Mouse (Mus musculus): Measurements from ENCODE around the gene Meis1. TPM values are rescaled to one million over a fixed set of nuclear protein-coding genes. Genes with fewer than 3 reads are reported as not detected.

The Meis1 gene
- total and polyA plus RNA-seq, 3 experiments, result 8.2 to 16.5 TPM; not detected in 1

GRCm38 (mm10) chr11:18871170-18872081 lies 147.4 kb downstream of the Meis1 start:
- Histone ChIP-seq H3K27ac (ENCODE audit: control insufficient read depth, low read depth, low read length) (no peak overlapping the region), H3K9ac (ENCODE audit: control insufficient read depth, low read depth, low read length, poor library complexity, severe bottlenecking) (no peak overlapping the region), H3K4me3 (ENCODE audit: control insufficient read depth in 1 of 2, insufficient read depth in 1 of 2, low read depth in 2 of 2, low read length in 2 of 2) (no peak overlapping the region), H3K79me2 (ENCODE audit: control insufficient read depth, insufficient read depth, low read length, poor library complexity) (no peaks in the 10 kb centered on the region), H3K36me3 (ENCODE audit: control insufficient read depth in 1 of 2, insufficient read depth in 2 of 2, low read length in 2 of 2) (no peaks in the 10 kb centered on the region), H3K9me3 (replicated peaks; ENCODE audit: insufficient read depth, low read length) (no peaks in the 10 kb centered on the region), H3K4me1 (ENCODE audit: control insufficient read depth in 1 of 2, insufficient read depth in 2 of 2, low read length in 2 of 2) (no peaks in the 10 kb centered on the region), H3K27me3 (ENCODE audit: control insufficient read depth in 1 of 2, insufficient read depth in 2 of 2, low read length in 2 of 2) (peaks cover 3 to 7% of the 10 kb centered on the region in 2 experiments; a peak in 2 of 4 replicates)
- DNase-seq (ENCODE audit: low read depth, low spot score), result no peak
- TF ChIP-seq USF1 (IDR thresholded peaks at IDR 0.05; ENCODE audit: low read depth, low read length) (no peak), CTCF (IDR thresholded peaks at IDR 0.05 in 2 of 3, conservative IDR thresholded peaks at IDR 0.05 in 1 of 3; ENCODE audit: control insufficient read depth in 1 of 3, insufficient read depth in 1 of 3, low read depth in 2 of 3, low read length in 3 of 3, poor library complexity in 1 of 3, severe bottlenecking in 1 of 3) (no peak), ZMIZ1 (IDR thresholded peaks at IDR 0.05; ENCODE audit: low read depth, low read length) (no peak), TAL1 (IDR thresholded peaks at IDR 0.05; ENCODE audit: low read length) (no peak), CHD1 (IDR thresholded peaks at IDR 0.05; ENCODE audit: low read depth, low read length) (no peak), ELF1 (IDR thresholded peaks at IDR 0.05; ENCODE audit: low read depth, low read length) (no peak), ZKSCAN1 (IDR thresholded peaks at IDR 0.05; ENCODE audit: low read depth, low read length) (no peak), ZNF384 (IDR thresholded peaks at IDR 0.05; ENCODE audit: low read depth, low read length) (no peak), TCF12 (IDR thresholded peaks at IDR 0.05; ENCODE audit: low read depth, low read length) (no peak), MAZ (IDR thresholded peaks at IDR 0.05; ENCODE audit: low read depth, low read length) (no peak), EP300 (IDR thresholded peaks at IDR 0.05; ENCODE audit: low read depth in 1 of 2, low read length in 2 of 2) (no peak), CHD2 (IDR thresholded peaks at IDR 0.05; ENCODE audit: low read length) (no peak), ETS1 (IDR thresholded peaks at IDR 0.05; ENCODE audit: low read depth, low read length) (no peak), MAX (IDR thresholded peaks at IDR 0.05; ENCODE audit: low read length) (no peak), POLR2AphosphoS2 (IDR thresholded peaks at IDR 0.05; ENCODE audit: low read length) (no peak), MEF2A (IDR thresholded peaks at IDR 0.05; ENCODE audit: extremely low read depth, insufficient replicate concordance, low read depth, low read length, poor library complexity, severe bottlenecking) (no peak)

DNA sequence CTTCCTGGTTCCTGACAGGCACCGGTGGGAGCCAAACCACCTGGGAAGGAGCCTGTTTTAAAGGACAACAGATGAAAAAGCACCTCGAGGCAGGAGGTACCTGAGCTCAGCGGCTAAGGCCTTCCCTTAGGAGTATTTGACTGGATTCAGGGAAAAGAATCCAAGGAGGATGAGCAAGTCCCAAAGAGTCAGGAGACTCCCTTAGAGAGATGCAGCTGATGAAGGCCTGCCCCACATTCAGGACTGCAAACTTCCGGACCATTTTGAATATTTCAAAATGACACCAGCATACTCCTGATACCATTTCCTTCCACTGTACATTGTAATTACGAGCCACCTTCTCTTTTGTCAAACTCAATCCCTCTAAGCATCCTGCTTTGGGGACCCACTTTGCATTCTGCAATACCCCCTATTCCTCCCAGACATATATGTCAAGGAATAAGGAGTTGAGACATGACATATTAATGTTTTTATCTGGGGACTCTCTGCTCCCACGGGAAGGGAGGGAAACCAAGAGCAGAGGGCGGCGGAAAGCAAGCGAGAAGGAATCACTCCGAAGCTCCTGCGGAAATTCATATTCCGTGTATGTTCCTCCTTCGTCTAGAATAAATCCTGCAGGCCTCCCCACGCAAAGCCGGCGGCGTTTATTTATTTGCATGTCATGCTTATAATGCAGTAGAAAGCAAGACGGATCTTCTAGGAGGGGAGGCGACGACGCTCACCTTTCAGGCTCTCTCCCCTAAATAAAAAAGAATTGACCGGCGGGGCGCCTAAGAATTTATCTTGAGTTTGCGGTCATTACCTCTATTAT lies 148.5 kb downstream of the Meis1 start:
- Histone ChIP-seq H3K9ac (ENCODE audit: control insufficient read depth, low read depth, low read length, poor library complexity, severe bottlenecking) (no peak overlapping the region), H3K9me3 (replicated peaks; ENCODE audit: insufficient read depth, low read length) (no peaks in the 10 kb centered on the region), H3K36me3 (ENCODE audit: control insufficient read depth in 1 of 2, insufficient read depth in 2 of 2, low read length in 2 of 2) (no peaks in the 10 kb centered on the region), H3K27me3 (ENCODE audit: control insufficient read depth in 1 of 2, insufficient read depth in 2 of 2, low read length in 2 of 2) (peaks cover 6 to 8% of the 10 kb centered on the region in 2 experiments; a peak in 3 of 4 replicates), H3K4me3 (ENCODE audit: control insufficient read depth in 1 of 2, insufficient read depth in 1 of 2, low read depth in 2 of 2, low read length in 2 of 2) (no peak overlapping the region), H3K79me2 (ENCODE audit: control insufficient read depth, insufficient read depth, low read length, poor library complexity) (no peaks in the 10 kb centered on the region), H3K4me1 (ENCODE audit: control insufficient read depth in 1 of 2, insufficient read depth in 2 of 2, low read length in 2 of 2) (no peaks in the 10 kb centered on the region), H3K27ac (ENCODE audit: control insufficient read depth, low read depth, low read length) (no peak overlapping the region)
- DNase-seq (ENCODE audit: low read depth, low spot score), result no peak
- TF ChIP-seq TCF12 (IDR thresholded peaks at IDR 0.05; ENCODE audit: low read depth, low read length), result no peak
